Mouse (Mus musculus) embryonic fibroblast, embryonic 13.5 days (primary cell): ENCODE measurements around the gene Krr1. TPM values are rescaled to one million over a fixed set of nuclear protein-coding genes. Genes with fewer than 3 reads are reported as not detected.

Source experiments
- H3K27ac ChIP-seq: 2 replicates; pipeline ENCODE4 v1.5.1; 2012; ENCODE audit warnings: low read length, control low read depth, inconsistent platforms; ENCODE audit not compliant: insufficient read depth
- H3K4me1 ChIP-seq: 2 replicates; pipeline ENCODE4 v1.6.1; 2011; ENCODE audit warnings: low read length; ENCODE audit not compliant: control insufficient read depth, insufficient read depth
- H3K4me3 ChIP-seq: 2 replicates; pipeline ENCODE4 v1.5.1; 2011; ENCODE audit warnings: mild to moderate bottlenecking, control low read depth, low read length; ENCODE audit not compliant: insufficient read depth
- CTCF ChIP-seq: IDR thresholded peaks from 2 replicates; pipeline ENCODE4 v1.5.1; 2011; ENCODE audit warnings: mild to moderate bottlenecking, control low read depth, low read length, moderate library complexity, borderline replicate concordance; ENCODE audit not compliant: insufficient read depth
- POLR2A ChIP-seq: IDR thresholded peaks from 2 replicates; pipeline ENCODE4 v1.6.1; 2011; ENCODE audit warnings: low read depth, mild to moderate bottlenecking, control low read depth, low read length, moderate library complexity
- polyA plus RNA-seq: library from polyadenylated mRNA; stranded (reverse); fragments of >200 nt; gene quantifications from 2 replicates; pipeline ENCODE4 v1.2.4, GENCODE M21; 2011; ENCODE audit warnings: low read depth; ENCODE audit not compliant: missing spikeins, insufficient read length

The Krr1 gene
- polyA plus RNA-seq, 1 experiment = 37.6 TPM

GRCm38 (mm10) chr10:111966394-111966793, 6.1 kb upstream of the Krr1 start:
- TF ChIP-seq POLR2A (no peak), CTCF (no peak)
- Histone ChIP-seq H3K4me3 (no peak overlapping the region), H3K4me1 (no peaks in the 10 kb centered on the region), H3K27ac (no peak overlapping the region)

GRCm38 (mm10) chr10:111971929-111972328, 535 bp upstream of the Krr1 start:
- H3K4me3 ChIP-seq = no peak overlapping the region

GRCm38 (mm10) chr10:111977584-111977983, 5.1 kb downstream of the Krr1 start:
- no peak overlapping the region for H3K27ac ChIP-seq
- H3K4me3 ChIP-seq = no peak overlapping the region
- peak; percentile 81; the same call in 1 of the 2 replicates for TF ChIP-seq CTCF
- no peak for TF ChIP-seq POLR2A
- no peaks in the 10 kb centered on the region; the same call in 1 of the 2 replicates for H3K4me1 ChIP-seq

More at GRCm38 (mm10) chr10:111971929-111972328, 535 bp upstream of the Krr1 start:
- H3K27ac ChIP-seq = no peak overlapping the region
- H3K4me1 ChIP-seq = no peaks in the 10 kb centered on the region; the same call in 1 of the 2 replicates
- TF ChIP-seq POLR2A (no peak), CTCF (no peak)

- H3K4me3 ChIP-seq = no peak overlapping the region
- TF ChIP-seq CTCF (no peak), POLR2A (no peak)
- no peak overlapping the region for H3K27ac ChIP-seq
- H3K4me1 ChIP-seq = no peaks in the 10 kb centered on the region
Measured at GRCm38 (mm10) chr10:111983070-111983469, 10.6 kb downstream of the Krr1 start.

GRCm38 (mm10) chr10:111986453-111986852, 14.0 kb downstream of the Krr1 start:
- Histone ChIP-seq H3K4me3 (no peak overlapping the region), H3K4me1 (peaks cover 3% of the 10 kb centered on the region; the same call in 1 of the 2 replicates), H3K27ac (no peak overlapping the region)
- TF ChIP-seq POLR2A = no peak

- H3K4me3 ChIP-seq = peak overlapping the region; percentile 7; the same call in 1 of the 2 replicates
- no peak for TF ChIP-seq CTCF
- TF ChIP-seq POLR2A = no peak
- no peaks in the 10 kb centered on the region; the same call in none of the 2 replicates for H3K4me1 ChIP-seq
Measured at GRCm38 (mm10) chr10:111995803-111996548, 23.5 kb downstream of the Krr1 start.

GRCm38 (mm10) chr10:111996549-111996904, 24.1 kb downstream of the Krr1 start:
- Histone ChIP-seq H3K4me3 (peak overlapping the region; percentile 7; the same call in 1 of the 2 replicates), H3K27ac (peak overlapping the region; percentile 66; the same call in 1 of the 2 replicates), H3K4me1 (no peaks in the 10 kb centered on the region; the same call in none of the 2 replicates)
- no peak for TF ChIP-seq POLR2A
- TF ChIP-seq CTCF = no peak

More at GRCm38 (mm10) chr10:111995803-111996548, 23.5 kb downstream of the Krr1 start:
- peak overlapping the region; percentile 65 for H3K27ac ChIP-seq

GRCm38 (mm10) chr10:111996911-111997347, 24.5 kb downstream of the Krr1 start:
- TF ChIP-seq POLR2A (no peak), CTCF (no peak)
- peak overlapping the region; percentile 7; the same call in 1 of the 2 replicates for H3K4me3 ChIP-seq
- H3K27ac ChIP-seq = peak overlapping the region; percentile 66; the same call in 1 of the 2 replicates
- no peaks in the 10 kb centered on the region; the same call in none of the 2 replicates for H3K4me1 ChIP-seq

- no peak for TF ChIP-seq POLR2A
- TF ChIP-seq CTCF = no peak
- H3K4me3 ChIP-seq = no peak overlapping the region
- H3K4me1 ChIP-seq = no peaks in the 10 kb centered on the region; the same call in none of the 2 replicates
- peak overlapping the region; percentile 17; the same call in 1 of the 2 replicates for H3K27ac ChIP-seq
Measured at GRCm38 (mm10) chr10:111997671-111998070, 25.2 kb downstream of the Krr1 start.

- TF ChIP-seq POLR2A (no peak), CTCF (no peak)
- H3K4me1 ChIP-seq = no peaks in the 10 kb centered on the region; the same call in none of the 2 replicates
- no peak overlapping the region for H3K4me3 ChIP-seq
- H3K27ac ChIP-seq = peak overlapping the region; percentile 61
Measured at GRCm38 (mm10) chr10:111999765-112000164, 27.3 kb downstream of the Krr1 start.
